Mouse (Mus musculus): ENCODE results near the gene Espn. TPM values are rescaled to one million over a fixed set of nuclear protein-coding genes. Genes with fewer than 3 reads are reported as not detected.
A peak's percentile ranks its signal among the peaks of the same experiment; 100 is the strongest.

The Espn gene
- polyA plus RNA-seq (2012; ENCODE audit: insufficient read depth, low replicate concordance) = 9.3 and 14.4 TPM in 2 replicates

DNA sequence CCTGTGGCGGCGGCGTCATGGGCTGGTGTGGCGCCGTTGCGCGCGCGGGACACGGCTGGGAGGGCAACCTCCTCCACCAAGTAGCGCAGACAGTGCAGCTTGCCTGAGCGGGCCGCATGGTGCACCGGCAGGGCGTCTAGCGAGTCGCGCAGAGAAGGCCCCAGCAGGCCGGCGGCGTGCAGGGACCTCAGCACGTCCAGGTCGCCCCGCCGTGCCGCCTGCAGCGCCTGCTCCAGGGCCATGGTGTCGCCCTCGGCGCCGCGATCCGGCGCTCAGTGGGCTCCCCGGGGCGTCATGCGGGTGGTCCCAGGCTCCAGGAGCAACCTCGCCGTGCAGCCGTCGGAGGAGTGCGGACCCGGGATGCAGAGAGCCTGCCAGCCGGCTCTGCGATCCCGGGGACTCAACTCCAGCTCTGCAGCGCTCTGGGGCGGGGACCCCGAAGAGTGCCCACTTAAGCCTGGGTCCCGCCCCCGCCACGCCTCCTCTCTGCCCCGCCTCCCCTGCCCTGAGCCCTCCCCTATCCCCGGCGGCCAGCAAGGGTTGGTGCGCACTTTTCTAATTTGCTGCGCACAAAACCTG is at the start of gene Espn:
Espn (minus strand) TSS at position 406 of the 579 bp plus-strand sequence.
- TF ChIP-seq FLI1 (IDR thresholded peaks at IDR 0.05; ENCODE audit: low read length) (no peak), GATA1 (IDR thresholded peaks at IDR 0.05; ENCODE audit: borderline replicate concordance, low read length) (no peak)
- Histone ChIP-seq H3K27me3 (replicated peaks) (peaks cover 67% of the 10 kb centered on the region), H3K9me3 (no peaks in the 10 kb centered on the region), H3K36me3 (replicated peaks; ENCODE audit: low read length) (no peaks in the 10 kb centered on the region), H3K4me3 (replicated peaks) (peak within 1 kb of the TSS; percentile 85), H3K4me1 (peaks cover 51% of the 10 kb centered on the region)

DNA sequence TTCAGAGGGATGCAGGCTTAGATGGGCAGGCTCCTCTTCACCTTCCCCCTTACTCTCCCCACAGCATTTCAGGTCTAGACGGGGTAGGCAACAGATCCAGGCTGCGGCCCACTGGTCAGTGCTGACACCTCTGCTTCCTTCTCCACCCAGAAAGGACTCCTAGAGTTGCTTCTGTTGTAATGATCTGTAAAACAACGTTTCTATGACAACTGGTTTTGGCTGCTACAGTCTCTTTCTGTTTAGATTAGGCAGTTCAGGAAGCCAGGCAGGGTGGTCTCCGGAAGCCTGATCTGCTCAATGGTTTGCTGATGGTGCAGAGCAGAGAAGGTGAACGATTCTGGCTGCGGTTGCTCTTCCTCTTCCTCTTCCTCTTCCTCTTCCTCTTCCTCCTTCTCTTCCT is 49.3 kb upstream of the Espn start:
- H3K36me3 ChIP-seq (replicated peaks; ENCODE audit: low read length) = peaks cover 41% of the 10 kb centered on the region
- no peaks in the 10 kb centered on the region for H3K27me3 ChIP-seq (replicated peaks)
- H3K9me3 ChIP-seq = no peaks in the 10 kb centered on the region
- TF ChIP-seq FLI1 (IDR thresholded peaks at IDR 0.05; ENCODE audit: low read length) (no peak), GATA1 (IDR thresholded peaks at IDR 0.05; ENCODE audit: borderline replicate concordance, low read length) (no peak)
- H3K4me1 ChIP-seq = peaks cover 96% of the 10 kb centered on the region
- H3K4me3 ChIP-seq (replicated peaks) = peak overlapping the region; percentile 35

DNA sequence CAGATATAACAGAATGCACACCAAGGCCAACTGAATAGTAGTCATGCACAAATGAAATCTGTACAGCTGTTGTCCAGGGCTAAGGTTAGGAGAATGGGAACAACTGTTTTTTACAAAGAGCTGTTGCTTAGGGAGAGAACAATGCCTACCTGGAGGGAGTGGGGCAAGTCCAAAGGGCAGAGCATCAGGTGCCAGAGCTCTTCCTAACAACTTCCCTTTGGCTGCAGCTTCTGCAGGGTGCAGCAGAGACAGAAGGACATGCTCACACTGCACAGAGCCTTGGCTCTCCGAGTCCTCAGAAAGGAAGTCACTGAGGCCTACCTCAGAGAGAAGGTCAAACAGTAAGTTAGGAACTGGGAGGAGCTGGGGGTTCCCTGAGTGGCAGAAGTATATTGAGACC is 47.4 kb upstream of the Espn start:
- Histone ChIP-seq H3K4me1 (peaks cover 96% of the 10 kb centered on the region), H3K9me3 (no peaks in the 10 kb centered on the region), H3K36me3 (replicated peaks; ENCODE audit: low read length) (peaks cover 47% of the 10 kb centered on the region), H3K4me3 (replicated peaks) (no peak overlapping the region), H3K27me3 (replicated peaks) (no peaks in the 10 kb centered on the region)
- TF ChIP-seq GATA1 (IDR thresholded peaks at IDR 0.05; ENCODE audit: borderline replicate concordance, low read length) (no peak), FLI1 (IDR thresholded peaks at IDR 0.05; ENCODE audit: low read length) (no peak)

DNA sequence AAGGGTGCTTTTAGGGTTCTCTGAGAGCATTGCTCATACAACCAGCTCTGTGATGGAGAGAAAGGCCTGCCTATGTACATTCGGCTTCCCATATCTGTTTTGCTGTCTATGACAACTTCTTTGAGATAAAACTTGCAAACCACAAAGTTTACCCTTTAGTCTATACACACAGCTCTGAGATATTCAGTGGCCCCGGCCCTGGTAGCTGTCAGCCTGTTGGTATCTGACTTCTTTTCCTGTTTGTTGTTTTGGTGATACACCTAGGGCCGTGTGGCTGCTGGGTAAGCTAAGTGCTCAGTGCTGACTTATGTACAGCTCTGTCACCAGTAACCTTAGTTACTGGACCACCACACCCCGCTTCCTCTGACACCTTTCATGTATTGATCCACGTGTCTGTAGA is 45.4 kb upstream of the Espn start:
- peaks cover 96% of the 10 kb centered on the region for H3K4me1 ChIP-seq
- H3K4me3 ChIP-seq (replicated peaks) = no peak overlapping the region
- peaks cover 47% of the 10 kb centered on the region for H3K36me3 ChIP-seq (replicated peaks; ENCODE audit: low read length)
- no peaks in the 10 kb centered on the region for H3K27me3 ChIP-seq (replicated peaks)
- H3K9me3 ChIP-seq = no peaks in the 10 kb centered on the region
- TF ChIP-seq FLI1 (IDR thresholded peaks at IDR 0.05; ENCODE audit: low read length) (no peak), GATA1 (IDR thresholded peaks at IDR 0.05; ENCODE audit: borderline replicate concordance, low read length) (no peak)

DNA sequence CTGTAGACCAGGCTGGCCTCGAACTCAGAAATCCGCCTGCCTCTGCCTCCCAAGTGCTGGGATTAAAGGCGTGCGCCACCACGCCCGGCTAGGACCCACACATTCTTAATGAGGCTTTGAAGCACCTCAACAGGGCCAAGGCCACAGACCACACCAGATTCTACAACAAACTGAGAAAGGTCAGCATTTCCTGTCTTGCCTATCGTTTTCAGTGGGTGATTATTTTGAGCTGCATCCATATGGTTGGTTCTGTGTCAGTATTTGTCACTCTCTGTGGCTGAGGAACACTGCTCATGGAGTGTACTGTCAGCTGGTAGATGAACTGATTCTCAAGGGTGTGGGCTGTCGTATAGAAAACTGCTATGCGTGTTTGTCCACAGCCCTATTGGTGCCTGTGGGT is 44.1 kb upstream of the Espn start:
- TF ChIP-seq GATA1 (IDR thresholded peaks at IDR 0.05; ENCODE audit: borderline replicate concordance, low read length) (no peak), FLI1 (IDR thresholded peaks at IDR 0.05; ENCODE audit: low read length) (no peak)
- H3K9me3 ChIP-seq = no peaks in the 10 kb centered on the region
- no peaks in the 10 kb centered on the region for H3K27me3 ChIP-seq (replicated peaks)
- H3K4me3 ChIP-seq (replicated peaks) = no peak overlapping the region
- H3K36me3 ChIP-seq (replicated peaks; ENCODE audit: low read length) = peaks cover 36% of the 10 kb centered on the region
- H3K4me1 ChIP-seq = peaks cover 96% of the 10 kb centered on the region

DNA sequence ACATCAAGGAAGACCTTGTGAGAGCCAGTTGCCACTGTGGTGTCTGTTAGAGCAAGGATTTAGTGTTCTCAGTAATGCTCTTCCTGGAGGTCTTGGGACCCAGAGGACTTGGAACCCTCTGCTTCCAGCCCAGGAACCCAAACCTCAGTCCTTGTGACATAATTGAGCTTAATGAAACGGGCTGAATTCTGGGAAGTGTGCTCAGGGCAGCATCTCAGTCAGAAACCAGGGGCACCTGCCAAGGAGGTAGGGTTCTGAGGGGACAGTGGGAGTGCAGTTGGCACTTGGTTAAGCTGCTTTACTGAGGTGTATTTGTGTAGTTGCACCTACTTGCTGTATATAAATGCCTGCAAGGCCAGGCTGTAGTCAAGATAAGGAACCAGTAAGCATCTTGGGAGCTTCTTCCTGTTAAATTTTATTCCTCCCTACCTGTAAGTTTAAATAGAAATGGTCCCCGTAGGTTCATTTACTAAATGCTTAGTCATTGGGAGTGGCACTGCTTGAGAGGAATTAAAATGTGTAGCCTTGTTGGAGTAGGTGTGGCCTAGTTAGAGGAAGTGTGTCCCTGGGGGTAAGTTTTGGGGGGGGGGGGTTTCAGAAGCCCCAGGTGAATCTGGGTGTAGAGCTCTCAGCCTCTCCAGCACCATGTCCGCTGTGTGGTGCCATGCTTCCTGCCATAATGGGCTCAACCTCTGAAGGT is 42.5 kb upstream of the Espn start:
- H3K36me3 ChIP-seq (replicated peaks; ENCODE audit: low read length) = peaks cover 23% of the 10 kb centered on the region
- no peaks in the 10 kb centered on the region for H3K9me3 ChIP-seq
- peaks cover 96% of the 10 kb centered on the region for H3K4me1 ChIP-seq
- TF ChIP-seq FLI1 (IDR thresholded peaks at IDR 0.05; ENCODE audit: low read length) (no peak), GATA1 (IDR thresholded peaks at IDR 0.05; ENCODE audit: borderline replicate concordance, low read length) (no peak)
- no peak overlapping the region for H3K4me3 ChIP-seq (replicated peaks)
- no peaks in the 10 kb centered on the region for H3K27me3 ChIP-seq (replicated peaks)

DNA sequence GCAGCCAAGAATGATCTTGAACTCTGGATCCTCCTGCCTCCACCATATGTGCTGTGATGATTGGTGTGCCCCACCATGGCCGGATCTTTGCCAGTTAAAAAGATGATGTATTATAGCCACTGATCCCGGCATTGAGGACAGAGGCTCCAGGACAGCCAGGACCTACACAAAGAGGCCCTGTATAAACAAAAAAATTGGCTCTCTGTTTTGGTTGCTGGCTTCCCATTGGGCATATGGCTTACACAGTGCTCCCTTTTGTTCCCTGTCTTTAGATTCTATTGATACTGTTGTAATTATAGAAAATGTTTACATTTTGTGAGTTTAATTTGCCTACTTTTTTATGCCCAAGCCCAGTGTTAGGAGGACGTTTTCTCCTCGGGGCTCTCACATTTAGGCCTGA is 40.4 kb upstream of the Espn start:
- TF ChIP-seq GATA1 (IDR thresholded peaks at IDR 0.05; ENCODE audit: borderline replicate concordance, low read length) = no peak
- TF ChIP-seq FLI1 (IDR thresholded peaks at IDR 0.05; ENCODE audit: low read length) = no peak
- H3K27me3 ChIP-seq (replicated peaks) = no peaks in the 10 kb centered on the region
- no peak overlapping the region for H3K4me3 ChIP-seq (replicated peaks)
- peaks cover 31% of the 10 kb centered on the region for H3K36me3 ChIP-seq (replicated peaks; ENCODE audit: low read length)
- no peaks in the 10 kb centered on the region for H3K9me3 ChIP-seq
- peaks cover 98% of the 10 kb centered on the region for H3K4me1 ChIP-seq

DNA sequence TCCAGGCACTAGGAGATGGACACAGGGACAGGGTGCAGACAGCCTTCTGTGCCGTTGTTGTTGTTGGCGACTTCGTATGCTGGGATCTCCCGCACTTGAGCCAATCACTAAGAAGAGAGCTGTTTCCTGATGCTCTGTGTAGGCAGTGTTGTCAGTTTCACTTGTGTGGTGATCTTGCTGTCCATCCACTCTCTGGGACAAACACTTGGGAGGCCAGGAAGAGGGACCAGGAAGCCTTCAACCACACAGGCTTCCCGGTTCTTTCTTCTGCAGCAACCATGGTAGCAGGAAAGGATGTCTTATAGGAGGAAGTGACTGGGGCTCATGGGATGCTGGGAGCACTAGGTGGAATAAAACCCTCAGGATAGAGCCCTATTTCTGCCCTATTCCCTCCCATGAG is 38.5 kb upstream of the Espn start:
- peak overlapping the region; percentile 91 for H3K4me3 ChIP-seq (replicated peaks)
- H3K9me3 ChIP-seq = no peaks in the 10 kb centered on the region
- H3K4me1 ChIP-seq = peaks cover 98% of the 10 kb centered on the region
- H3K27me3 ChIP-seq (replicated peaks) = no peaks in the 10 kb centered on the region
- peaks cover 20% of the 10 kb centered on the region for H3K36me3 ChIP-seq (replicated peaks; ENCODE audit: low read length)
- TF ChIP-seq GATA1 (IDR thresholded peaks at IDR 0.05; ENCODE audit: borderline replicate concordance, low read length) (no peak), FLI1 (IDR thresholded peaks at IDR 0.05; ENCODE audit: low read length) (no peak)

DNA sequence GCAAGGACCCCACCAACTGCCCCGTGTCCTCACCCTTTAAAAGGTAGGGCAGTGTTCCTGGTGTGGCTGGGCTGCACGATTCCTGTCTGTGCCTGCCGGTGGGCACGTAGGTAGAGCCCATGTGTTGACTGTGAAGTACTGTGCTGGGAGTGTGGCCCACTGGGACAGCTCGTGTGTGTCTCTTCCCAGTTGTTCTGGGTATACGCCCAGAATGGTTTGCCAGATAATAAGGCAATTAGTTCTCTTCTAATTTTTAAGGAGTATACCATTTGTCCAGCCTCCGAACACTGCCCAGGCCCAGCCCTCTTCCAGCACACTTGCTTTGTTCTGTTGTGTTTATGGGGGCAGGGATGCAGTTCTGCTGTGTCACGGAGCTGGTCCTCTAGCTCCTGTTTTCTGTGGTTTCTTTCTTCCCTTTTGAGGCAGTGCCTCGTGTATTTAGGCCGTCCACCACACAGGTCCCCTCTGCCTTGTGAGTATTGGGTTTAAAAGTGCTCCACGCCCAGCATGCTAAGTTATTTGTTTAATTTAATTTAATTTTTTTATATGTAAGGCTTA is 38.0 kb upstream of the Espn start:
- Histone ChIP-seq H3K36me3 (replicated peaks; ENCODE audit: low read length) (peaks cover 18% of the 10 kb centered on the region), H3K4me1 (peaks cover 98% of the 10 kb centered on the region), H3K27me3 (replicated peaks) (no peaks in the 10 kb centered on the region), H3K4me3 (replicated peaks) (peak overlapping the region; percentile 91), H3K9me3 (no peaks in the 10 kb centered on the region)
- no peak for TF ChIP-seq FLI1 (IDR thresholded peaks at IDR 0.05; ENCODE audit: low read length)
- no peak for TF ChIP-seq GATA1 (IDR thresholded peaks at IDR 0.05; ENCODE audit: borderline replicate concordance, low read length)

DNA sequence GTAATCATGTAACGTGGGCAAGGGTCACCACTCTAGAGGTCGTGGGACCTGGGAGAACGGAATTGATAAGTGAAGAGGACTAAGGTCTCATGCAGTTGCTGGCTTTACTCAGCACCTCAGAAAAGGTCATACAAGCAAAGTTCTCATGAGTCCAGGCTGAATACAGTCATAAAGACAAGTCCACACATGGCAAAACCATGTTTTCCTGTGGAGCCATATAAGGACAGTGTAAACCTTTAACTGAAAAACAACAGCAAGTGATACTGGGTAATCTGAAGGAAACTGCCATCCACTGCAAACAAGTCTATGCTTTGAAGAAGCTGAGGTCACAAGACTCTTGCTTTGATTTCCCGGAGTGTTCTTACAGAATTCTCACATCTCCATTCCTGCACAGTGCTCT is 37.5 kb upstream of the Espn start:
- TF ChIP-seq FLI1 (IDR thresholded peaks at IDR 0.05; ENCODE audit: low read length) = no peak
- no peak for TF ChIP-seq GATA1 (IDR thresholded peaks at IDR 0.05; ENCODE audit: borderline replicate concordance, low read length)
- Histone ChIP-seq H3K9me3 (no peaks in the 10 kb centered on the region), H3K4me1 (peaks cover 98% of the 10 kb centered on the region), H3K27me3 (replicated peaks) (no peaks in the 10 kb centered on the region), H3K4me3 (replicated peaks) (peak overlapping the region; percentile 91), H3K36me3 (replicated peaks; ENCODE audit: low read length) (peaks cover 15% of the 10 kb centered on the region)

All from megakaryocyte, embryonic 14.5 days (primary cell).